Mouse (Mus musculus) forebrain, embryonic 16.5 days (tissue): ENCODE measurements at regions not wholly inside any gene's neighbourhood (a gene's known extent, or its start where the extent isn't known, plus 50 kb on each side); places are given as distances from the start of the nearest gene placed in this dataset.

ENCODE experiments used
- ATAC-seq: fragments of 200-750 bp; cut with Nextera tagmentation; 2 replicates; pipeline ENCODE4 v1.8.0; 2017; ENCODE audit warnings: mild to moderate bottlenecking, moderate library complexity
- H3K27ac ChIP-seq: fragments of 300-500 bp; sonication (generic); 2 replicates; pipeline ENCODE4 v1.5.1; 2014; ENCODE audit warnings: low read length, control low read depth
- H3K27me3 ChIP-seq: fragments of 300-500 bp; sonication (generic); replicated peaks from 2 replicates; pipeline ENCODE4 v1.6.1; 2014; ENCODE audit warnings: low read length; ENCODE audit not compliant: control insufficient read depth, insufficient read depth
- H3K36me3 ChIP-seq: fragments of 300-500 bp; sonication (generic); 2 replicates; pipeline ENCODE4 v1.6.1; 2014; ENCODE audit not compliant: control insufficient read depth, insufficient read depth
- H3K4me1 ChIP-seq: fragments of 300-500 bp; sonication (generic); replicated peaks from 2 replicates; pipeline ENCODE4 v1.6.1; 2014; ENCODE audit warnings: low read length; ENCODE audit not compliant: control insufficient read depth, insufficient read depth
- H3K4me2 ChIP-seq: fragments of 300-500 bp; sonication (generic); 2 replicates; pipeline ENCODE4 v1.6.1; 2014; ENCODE audit warnings: mild to moderate bottlenecking, low read length, control low read depth
- H3K4me3 ChIP-seq: fragments of 300-500 bp; sonication (generic); replicated peaks from 2 replicates; pipeline ENCODE4 v1.5.1; 2014; ENCODE audit warnings: mild to moderate bottlenecking, low read length, control low read depth
- H3K9ac ChIP-seq: fragments of 300-500 bp; sonication (generic); replicated peaks from 2 replicates; pipeline ENCODE4 v1.6.1; 2014; ENCODE audit warnings: low read depth, low read length, control low read depth
- H3K9me3 ChIP-seq: fragments of 300-500 bp; sonication (generic); 2 replicates; pipeline ENCODE4 v1.6.1; 2016; ENCODE audit warnings: low read length; ENCODE audit not compliant: control insufficient read depth
- WGBS: fragments of 180-500 bp; shearing (Covaris S2); extraction: QIAGEN DNeasy Blood & Tissue Kit; methylation state at CpG from one replicate; pipeline ENCODE4 v1.1.7; 2014; 5-methylcytosine and 5-hydroxymethylcytosine counted together

- Histone ChIP-seq H3K4me2 (no peak overlapping the region), H3K9me3 (no peaks in the 10 kb centered on the region), H3K4me1 (peaks cover 2% of the 10 kb centered on the region), H3K4me3 (no peak overlapping the region), H3K27me3 (no peaks in the 10 kb centered on the region), H3K27ac (no peak overlapping the region), H3K36me3 (no peaks in the 10 kb centered on the region), H3K9ac (no peak overlapping the region)
- 50% methylated on average over 1 of the region's 1 CpGs for WGBS
- ATAC-seq: no peak
These were observed 167.8 kb downstream of the B3gnt2 start for GRCm38 (mm10) chr11:22692941-22693341.

- Histone ChIP-seq H3K27me3 (no peaks in the 10 kb centered on the region), H3K4me2 (no peak overlapping the region), H3K4me1 (peaks cover 6% of the 10 kb centered on the region), H3K4me3 (no peak overlapping the region), H3K9me3 (no peaks in the 10 kb centered on the region), H3K27ac (no peak overlapping the region), H3K36me3 (no peaks in the 10 kb centered on the region), H3K9ac (no peak overlapping the region)
- ATAC-seq: no peak
- WGBS: 86% methylated on average over 2 of the region's 2 CpGs
These were observed 167.4 kb downstream of the B3gnt2 start for GRCm38 (mm10) chr11:22693376-22693775.

- H3K27me3 ChIP-seq: no peaks in the 10 kb centered on the region
- H3K4me3 ChIP-seq: no peak overlapping the region
- no peak overlapping the region for H3K27ac ChIP-seq
- no peaks in the 10 kb centered on the region for H3K9me3 ChIP-seq
- no peak overlapping the region for H3K9ac ChIP-seq
- no peak overlapping the region for H3K4me2 ChIP-seq
- H3K36me3 ChIP-seq: no peaks in the 10 kb centered on the region
- H3K4me1 ChIP-seq: peaks cover 10% of the 10 kb centered on the region
- no peak for ATAC-seq
- 80% methylated on average over 2 of the region's 2 CpGs for WGBS
These were observed 166.8 kb downstream of the B3gnt2 start for GRCm38 (mm10) chr11:22693984-22694383.

GRCm38 (mm10) chr11:22694829-22695228, 165.9 kb downstream of the B3gnt2 start:
- Histone ChIP-seq H3K36me3 (no peaks in the 10 kb centered on the region), H3K4me2 (no peak overlapping the region), H3K9me3 (no peaks in the 10 kb centered on the region), H3K4me3 (no peak overlapping the region), H3K27me3 (no peaks in the 10 kb centered on the region), H3K4me1 (peaks cover 10% of the 10 kb centered on the region), H3K27ac (no peak overlapping the region), H3K9ac (no peak overlapping the region)
- WGBS: 84% methylated on average over 5 of the region's 5 CpGs
- no peak for ATAC-seq

- Histone ChIP-seq H3K4me1 (peaks cover 10% of the 10 kb centered on the region), H3K27me3 (no peaks in the 10 kb centered on the region), H3K36me3 (no peaks in the 10 kb centered on the region), H3K9ac (no peak overlapping the region), H3K4me3 (no peak overlapping the region), H3K27ac (no peak overlapping the region), H3K9me3 (no peaks in the 10 kb centered on the region), H3K4me2 (no peak overlapping the region)
- 97% methylated on average over 1 of the region's 1 CpGs for WGBS
- ATAC-seq: no peak
These were observed 165.5 kb downstream of the B3gnt2 start for GRCm38 (mm10) chr11:22695237-22695636.

- peak; percentile 95 for ATAC-seq
- Histone ChIP-seq H3K9me3 (no peaks in the 10 kb centered on the region), H3K27ac (no peak overlapping the region), H3K4me1 (peaks cover 10% of the 10 kb centered on the region), H3K27me3 (no peaks in the 10 kb centered on the region), H3K4me2 (no peak overlapping the region), H3K9ac (no peak overlapping the region), H3K4me3 (no peak overlapping the region), H3K36me3 (no peaks in the 10 kb centered on the region)
- 30% methylated on average over 5 of the region's 5 CpGs for WGBS
These were observed 162.5 kb downstream of the B3gnt2 start for GRCm38 (mm10) chr11:22698057-22698941.

- no peak overlapping the region for H3K4me2 ChIP-seq
- no peak for ATAC-seq
- no peak overlapping the region for H3K4me3 ChIP-seq
- no peaks in the 10 kb centered on the region for H3K9me3 ChIP-seq
- no peaks in the 10 kb centered on the region for H3K27me3 ChIP-seq
- H3K27ac ChIP-seq: no peak overlapping the region
- H3K9ac ChIP-seq: no peak overlapping the region
- WGBS: 73% methylated on average over 3 of the region's 3 CpGs
- no peaks in the 10 kb centered on the region for H3K36me3 ChIP-seq
- no peaks in the 10 kb centered on the region for H3K4me1 ChIP-seq
These were observed 154.7 kb downstream of the B3gnt2 start for GRCm38 (mm10) chr11:22706082-22706481.
